Mouse (Mus musculus) C2C12 (cell line): Measurements from ENCODE around the gene Cacna2d3.

Source experiments
- CEBPB ChIP-seq: IDR thresholded peaks from one replicate; pipeline ENCODE4 v1.6.1; 2011; ENCODE audit warnings: low read depth, mild to moderate bottlenecking, control low read depth, moderate library complexity
- CTCF ChIP-seq: IDR thresholded peaks from one replicate; pipeline ENCODE4 v1.5.1; 2011; ENCODE audit not compliant: control insufficient read depth, insufficient read depth, insufficient read length
- MAX ChIP-seq: IDR thresholded peaks from one replicate; pipeline ENCODE4 v1.6.1; 2011; ENCODE audit warnings: mild to moderate bottlenecking, control low read depth
- MYOD1 ChIP-seq: IDR thresholded peaks from one replicate; pipeline ENCODE4 v1.6.1; 2011; ENCODE audit warnings: low read depth; ENCODE audit not compliant: control insufficient read depth, insufficient read length
- MYOG ChIP-seq: IDR thresholded peaks from one replicate; pipeline ENCODE4 v1.6.1; 2011; ENCODE audit not compliant: control insufficient read depth, insufficient read length; ENCODE audit errors: extremely low read depth
- USF1 ChIP-seq: IDR thresholded peaks from one replicate; pipeline ENCODE4 v1.6.1; 2011; ENCODE audit warnings: low read depth, mild to moderate bottlenecking, control low read depth, moderate library complexity

GRCm38 (mm10) chr14:29191426-29191825 is 530.2 kb downstream of the Cacna2d3 start:
- TF ChIP-seq CTCF: no peak
- TF ChIP-seq MAX: no peak
- no peak for TF ChIP-seq MYOG
- no peak for TF ChIP-seq USF1
- no peak for TF ChIP-seq CEBPB
- no peak for TF ChIP-seq MYOD1
